Mouse (Mus musculus): ENCODE data around the gene Fermt3. TPM values are rescaled to one million over a fixed set of nuclear protein-coding genes. Genes with fewer than 3 reads are reported as not detected.

Gene Fermt3
- polyA plus RNA-seq, 1 experiment from 2014 or later: 8.0 TPM

DNA sequence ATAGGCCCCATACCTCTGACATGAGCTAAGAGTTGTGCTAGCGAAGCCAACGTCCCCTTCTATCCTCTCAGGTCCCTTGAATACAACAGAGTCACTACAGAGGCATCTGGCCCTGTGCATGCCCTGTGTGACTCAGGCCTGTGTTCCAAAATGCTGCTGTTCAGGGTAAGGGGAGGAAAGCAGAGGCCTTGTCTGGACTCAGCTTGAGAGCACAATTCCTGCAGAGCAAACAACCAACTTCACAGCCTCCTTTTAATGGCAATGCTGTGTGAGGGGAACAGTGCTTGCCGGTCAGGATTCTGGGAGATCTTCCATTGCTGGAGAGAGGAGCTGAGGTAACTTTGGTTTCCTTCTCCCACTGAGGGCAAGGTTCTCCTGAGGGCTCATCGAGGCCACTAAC, 25.0 kb upstream of the Fermt3 start:
- ATAC-seq (replicated peaks; ENCODE audit: low FRiP score) (no peak), DNase-seq (ENCODE audit: low spot score) (no peak)
- no peaks in the 10 kb centered on the region for H3K27me3 ChIP-seq (ENCODE audit: control insufficient read depth, insufficient read depth, low read length)
- no peak overlapping the region for H3K27ac ChIP-seq (ENCODE audit: low read depth, low read length)
- H3K9ac ChIP-seq (ENCODE audit: low read length): no peak overlapping the region
- no peaks in the 10 kb centered on the region for H3K4me1 ChIP-seq (replicated peaks; ENCODE audit: control insufficient read depth, insufficient read depth, low read length)
- WGBS: 77% methylated on average over 4 of the region's 4 CpGs
- no peaks in the 10 kb centered on the region for H3K36me3 ChIP-seq (ENCODE audit: control insufficient read depth, insufficient read depth, low read length)
- H3K4me2 ChIP-seq (ENCODE audit: low read depth, low read length, severe bottlenecking): no peak overlapping the region
- H3K4me3 ChIP-seq (ENCODE audit: low read depth, low read length): no peak overlapping the region
- no peaks in the 10 kb centered on the region for H3K9me3 ChIP-seq (ENCODE audit: control insufficient read depth, low read length)

DNA sequence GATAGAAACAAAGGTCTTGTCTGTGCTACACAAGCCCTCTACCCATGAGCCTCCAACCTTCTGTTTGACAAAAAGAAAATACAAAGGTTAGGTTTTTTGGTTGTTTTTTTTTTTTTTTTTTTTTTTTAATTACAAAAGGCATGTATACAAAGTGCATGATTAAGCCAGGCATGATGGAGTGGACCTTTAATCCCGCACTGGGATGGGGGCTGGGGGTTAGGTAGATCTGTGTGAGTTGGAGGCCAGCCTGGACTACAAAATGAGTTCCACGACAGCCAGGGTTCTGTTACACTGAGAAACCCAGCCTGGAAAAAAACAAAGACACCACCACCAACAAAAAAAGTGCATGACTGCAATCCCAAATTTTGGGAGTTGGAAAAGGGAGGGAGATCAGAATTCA, 21.9 kb upstream of the Fermt3 start:
- Histone ChIP-seq H3K9me3 (ENCODE audit: control insufficient read depth, low read length) (no peaks in the 10 kb centered on the region), H3K4me1 (replicated peaks; ENCODE audit: control insufficient read depth, insufficient read depth, low read length) (peaks cover 4% of the 10 kb centered on the region), H3K9ac (ENCODE audit: low read length) (no peak overlapping the region; the same call in 1 of the 2 replicates), H3K36me3 (ENCODE audit: control insufficient read depth, insufficient read depth, low read length) (no peaks in the 10 kb centered on the region), H3K27me3 (ENCODE audit: control insufficient read depth, insufficient read depth, low read length) (no peaks in the 10 kb centered on the region), H3K27ac (ENCODE audit: low read depth, low read length) (no peak overlapping the region), H3K4me2 (ENCODE audit: low read depth, low read length, severe bottlenecking) (no peak overlapping the region), H3K4me3 (ENCODE audit: low read depth, low read length) (no peak overlapping the region)
- WGBS: 86% methylated on average over 2 of the region's 2 CpGs
- DNase-seq (ENCODE audit: low spot score): no peak
- ATAC-seq (replicated peaks; ENCODE audit: low FRiP score): no peak

DNA sequence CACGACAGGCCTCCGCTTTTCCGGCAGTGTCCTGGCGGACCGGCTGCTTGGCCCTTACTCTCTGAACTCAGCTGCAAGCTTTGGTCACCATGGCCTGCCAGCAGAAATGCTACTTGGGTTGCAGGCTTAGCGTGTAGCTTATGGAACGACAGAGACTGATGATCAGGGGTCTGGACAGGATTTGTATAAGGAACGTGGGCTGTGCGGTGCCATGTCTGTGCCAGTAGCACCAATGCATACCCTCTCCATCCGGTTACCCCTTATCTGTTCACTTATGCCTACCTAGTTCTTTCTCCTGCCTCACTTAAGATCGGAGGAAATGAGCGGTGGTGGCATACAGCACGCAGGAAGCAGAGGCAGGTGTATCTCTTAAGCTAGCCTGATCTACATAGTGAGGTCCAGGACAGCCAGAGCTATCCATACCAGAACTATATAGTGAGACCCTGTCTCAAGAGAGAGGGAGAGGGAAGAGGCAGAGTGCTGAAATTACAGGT, 21.4 kb upstream of the Fermt3 start:
- Histone ChIP-seq H3K27ac (ENCODE audit: low read depth, low read length) (peak overlapping the region; percentile 78), H3K9me3 (ENCODE audit: control insufficient read depth, low read length) (no peaks in the 10 kb centered on the region), H3K4me1 (replicated peaks; ENCODE audit: control insufficient read depth, insufficient read depth, low read length) (peaks cover 4% of the 10 kb centered on the region), H3K4me3 (ENCODE audit: low read depth, low read length) (peak overlapping the region; percentile 36), H3K36me3 (ENCODE audit: control insufficient read depth, insufficient read depth, low read length) (no peaks in the 10 kb centered on the region; the same call in 1 of the 2 replicates), H3K27me3 (ENCODE audit: control insufficient read depth, insufficient read depth, low read length) (no peaks in the 10 kb centered on the region), H3K4me2 (ENCODE audit: low read depth, low read length, severe bottlenecking) (peak overlapping the region; percentile 58), H3K9ac (ENCODE audit: low read length) (peak overlapping the region; percentile 68)
- ATAC-seq (replicated peaks; ENCODE audit: low FRiP score): no peak
- DNase-seq (ENCODE audit: low spot score): no peak
- WGBS: 30% methylated on average over 13 of the region's 13 CpGs

DNA sequence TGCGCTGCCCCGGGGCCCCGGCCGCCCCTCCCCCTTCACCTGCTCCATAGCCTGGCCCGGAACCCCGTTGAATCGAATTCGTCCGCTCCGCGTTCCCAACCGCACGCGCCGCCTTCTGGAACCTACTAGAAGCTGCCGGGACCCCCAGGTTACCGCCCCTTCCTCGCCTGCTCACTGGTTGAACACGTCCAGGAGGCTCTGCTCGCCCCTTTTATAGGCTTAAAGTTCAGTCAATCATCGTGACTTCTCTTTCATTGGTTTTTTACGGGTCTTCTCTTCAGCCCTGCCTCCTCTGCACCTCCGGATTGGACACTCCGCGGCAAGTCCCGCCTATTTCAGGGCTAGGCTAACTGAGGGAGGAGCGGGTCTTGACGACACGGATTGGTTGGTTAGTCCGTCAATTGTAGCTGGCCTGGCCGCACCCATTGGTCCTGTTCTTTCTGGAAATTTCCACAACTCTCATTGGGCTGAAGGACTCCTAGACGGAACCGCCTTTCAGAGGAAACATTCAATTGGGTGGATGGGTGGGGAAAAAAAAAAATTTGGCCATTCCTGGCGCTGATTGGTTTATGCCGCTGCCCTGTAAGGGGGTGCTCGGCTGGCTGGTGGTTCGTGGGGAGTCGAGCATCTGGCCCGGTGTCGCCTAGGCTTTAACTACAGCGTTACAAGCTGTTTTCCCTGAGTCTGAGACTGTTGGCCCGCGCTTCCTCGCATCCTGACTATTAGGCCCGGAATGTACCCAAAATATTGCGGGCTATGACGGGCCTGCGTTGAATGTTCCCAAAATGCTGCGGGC, 20.8 kb upstream of the Fermt3 start, which contains the start of gene Stip1:
TSS of gene Stip1 (minus strand) at position 127 of the 796 bp plus-strand sequence.
- no peaks in the 10 kb centered on the region for H3K27me3 ChIP-seq (ENCODE audit: control insufficient read depth, insufficient read depth, low read length)
- WGBS: under 1% methylated on average over 49 of the region's 49 CpGs
- ATAC-seq (replicated peaks; ENCODE audit: low FRiP score): peak; percentile 99

DNA sequence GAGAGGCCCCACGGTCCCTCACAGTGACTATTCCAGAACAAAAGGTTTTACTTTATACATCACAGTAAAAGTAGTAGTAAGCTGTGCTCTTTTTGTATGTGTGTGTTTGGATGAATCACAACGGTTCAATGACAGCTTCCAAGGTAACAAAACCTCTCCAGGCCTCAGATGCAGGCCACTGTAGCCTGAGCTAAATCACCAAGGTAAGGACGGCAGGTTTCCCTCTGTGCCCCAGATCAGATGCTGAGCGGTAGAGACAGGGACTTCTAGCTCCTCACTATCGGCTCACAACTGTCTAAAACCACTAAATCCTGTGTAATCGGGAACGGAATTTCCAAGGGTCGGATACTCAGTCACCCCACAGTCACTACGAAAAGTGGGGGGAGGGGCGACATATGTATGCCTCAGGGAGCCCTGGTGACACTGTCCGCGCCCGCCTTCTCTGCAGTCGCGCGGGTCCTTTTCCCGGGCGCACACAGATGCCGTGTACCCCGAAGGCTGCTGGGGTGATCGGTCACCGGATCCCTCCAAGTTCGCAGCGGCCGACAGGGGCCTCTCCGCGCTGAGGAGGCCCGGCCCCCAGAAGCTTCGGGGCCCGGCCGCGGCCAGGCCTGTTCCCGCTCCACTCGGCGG, 19.9 kb upstream of the Fermt3 start:
- DNase-seq (ENCODE audit: low spot score) (peak; percentile 84), ATAC-seq (replicated peaks; ENCODE audit: low FRiP score) (peak; percentile 17; the same call in 1 of the 2 replicates)
- 1% methylated on average over 35 of the region's 35 CpGs for WGBS
- H3K27me3 ChIP-seq (ENCODE audit: control insufficient read depth, insufficient read depth, low read length): no peaks in the 10 kb centered on the region
- no peaks in the 10 kb centered on the region for H3K9me3 ChIP-seq (ENCODE audit: control insufficient read depth, low read length)
- H3K4me1 ChIP-seq (replicated peaks; ENCODE audit: control insufficient read depth, insufficient read depth, low read length): peaks cover 4% of the 10 kb centered on the region
- peak overlapping the region; percentile 87 for H3K4me2 ChIP-seq (ENCODE audit: low read depth, low read length, severe bottlenecking)
- H3K27ac ChIP-seq (ENCODE audit: low read depth, low read length): peak overlapping the region; percentile 82
- H3K36me3 ChIP-seq (ENCODE audit: control insufficient read depth, insufficient read depth, low read length): peaks cover 9% of the 10 kb centered on the region
- peak overlapping the region; percentile 96 for H3K9ac ChIP-seq (ENCODE audit: low read length)
- H3K4me3 ChIP-seq (ENCODE audit: low read depth, low read length): peak overlapping the region; percentile 89

More for the DNA sequence above, 20.8 kb upstream of the Fermt3 start, which contains the start of gene Stip1:
- Histone ChIP-seq H3K4me1 (replicated peaks; ENCODE audit: control insufficient read depth, insufficient read depth, low read length) (peaks cover 4% of the 10 kb centered on the region), H3K9me3 (ENCODE audit: control insufficient read depth, low read length) (no peaks in the 10 kb centered on the region), H3K4me3 (ENCODE audit: low read depth, low read length) (peak within 1 kb of the TSS; percentile 89), H3K27ac (ENCODE audit: low read depth, low read length) (peak within 1 kb of the TSS; percentile 82), H3K9ac (ENCODE audit: low read length) (peak within 1 kb of the TSS; percentile 96), H3K36me3 (ENCODE audit: control insufficient read depth, insufficient read depth, low read length) (peaks cover 5% of the 10 kb centered on the region), H3K4me2 (ENCODE audit: low read depth, low read length, severe bottlenecking) (peak within 1 kb of the TSS; percentile 87)
- peak; percentile 97 for DNase-seq (ENCODE audit: low spot score)

DNA sequence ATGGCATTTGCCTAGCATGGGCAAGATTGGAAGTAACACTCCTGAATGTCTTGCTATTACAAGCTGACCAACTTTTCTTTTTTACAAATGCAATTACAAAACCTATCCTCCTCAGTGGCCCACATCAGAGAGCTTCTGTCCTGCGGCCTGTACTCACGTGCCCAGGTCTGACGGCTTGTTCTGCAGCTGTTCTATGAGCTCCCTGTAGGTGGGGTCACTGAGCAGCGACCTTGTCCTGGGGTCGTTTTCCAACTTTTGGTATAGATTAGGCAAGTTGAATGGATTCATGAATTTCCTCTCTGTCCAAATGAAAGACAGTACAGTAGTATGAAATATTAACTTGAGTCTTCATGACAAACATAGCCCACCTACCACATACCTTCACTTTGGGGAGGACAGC, 14.7 kb upstream of the Fermt3 start:
- Histone ChIP-seq H3K36me3 (ENCODE audit: control insufficient read depth, insufficient read depth, low read length) (peaks cover 39% of the 10 kb centered on the region), H3K9ac (ENCODE audit: low read length) (no peak overlapping the region), H3K4me2 (ENCODE audit: low read depth, low read length, severe bottlenecking) (no peak overlapping the region), H3K9me3 (ENCODE audit: control insufficient read depth, low read length) (no peaks in the 10 kb centered on the region), H3K27ac (ENCODE audit: low read depth, low read length) (no peak overlapping the region), H3K4me1 (replicated peaks; ENCODE audit: control insufficient read depth, insufficient read depth, low read length) (peaks cover 4% of the 10 kb centered on the region), H3K27me3 (ENCODE audit: control insufficient read depth, insufficient read depth, low read length) (no peaks in the 10 kb centered on the region), H3K4me3 (ENCODE audit: low read depth, low read length) (no peak overlapping the region)
- no peak for ATAC-seq (replicated peaks; ENCODE audit: low FRiP score)
- no peak for DNase-seq (ENCODE audit: low spot score)
- 91% methylated on average over 5 of the region's 5 CpGs for WGBS

DNA sequence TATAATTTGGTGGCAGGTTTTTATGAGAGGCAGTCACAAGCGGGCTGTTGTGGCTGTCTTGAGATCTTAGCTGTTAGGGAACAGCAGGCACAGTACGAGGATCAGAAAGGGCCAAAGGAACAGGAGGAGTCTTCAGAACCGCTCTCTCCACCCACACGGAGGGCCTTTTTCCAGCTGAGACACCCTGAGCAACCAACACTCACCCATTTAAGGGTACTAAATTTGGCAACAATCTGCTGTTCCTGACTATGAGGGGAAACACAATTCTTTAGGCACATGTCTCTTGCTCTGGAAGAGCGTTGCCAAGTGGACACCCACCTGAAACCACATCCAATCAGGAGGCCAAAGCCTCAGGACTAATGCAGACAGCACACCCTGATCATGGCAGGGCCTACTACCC, 10.3 kb upstream of the Fermt3 start:
- H3K36me3 ChIP-seq (ENCODE audit: control insufficient read depth, insufficient read depth, low read length): peaks cover 52% of the 10 kb centered on the region
- DNase-seq (ENCODE audit: low spot score): no peak
- 96% methylated on average over 5 of the region's 5 CpGs for WGBS

DNA sequence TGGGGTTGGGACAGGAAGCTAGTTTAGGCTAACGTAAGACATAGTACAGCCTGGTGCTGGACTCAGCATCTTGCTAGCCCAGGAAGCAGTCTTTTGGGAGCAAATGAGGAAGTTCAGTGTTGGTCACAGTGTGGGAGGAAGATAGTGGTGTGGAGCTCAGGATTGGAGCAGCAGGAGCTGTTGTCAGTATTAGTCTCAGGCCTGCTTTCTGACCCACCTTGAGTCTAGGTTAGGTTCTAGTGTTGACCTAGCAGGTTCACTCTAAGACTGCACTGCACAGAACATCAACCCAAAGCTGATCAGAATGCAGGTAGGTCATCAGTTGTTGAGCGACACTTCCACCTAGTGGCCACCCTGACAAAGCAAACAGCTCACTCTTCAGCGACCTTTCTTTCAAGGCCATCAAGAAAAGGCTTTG, 964 bp upstream of the Fermt3 start:
- Histone ChIP-seq H3K9ac (ENCODE audit: low read length) (no peak overlapping the region), H3K4me3 (ENCODE audit: low read depth, low read length) (no peak overlapping the region), H3K4me2 (ENCODE audit: low read depth, low read length, severe bottlenecking) (no peak overlapping the region), H3K27ac (ENCODE audit: low read depth, low read length) (no peak overlapping the region), H3K36me3 (ENCODE audit: control insufficient read depth, insufficient read depth, low read length) (peaks cover 19% of the 10 kb centered on the region), H3K9me3 (ENCODE audit: control insufficient read depth, low read length) (no peaks in the 10 kb centered on the region), H3K4me1 (replicated peaks; ENCODE audit: control insufficient read depth, insufficient read depth, low read length) (no peaks in the 10 kb centered on the region), H3K27me3 (ENCODE audit: control insufficient read depth, insufficient read depth, low read length) (no peaks in the 10 kb centered on the region)
- peak; percentile 55; the same call in 1 of the 2 replicates for ATAC-seq (replicated peaks; ENCODE audit: low FRiP score)
- DNase-seq (ENCODE audit: low spot score): no peak
- 53% methylated on average over 3 of the region's 3 CpGs for WGBS

More for the DNA sequence above, 10.3 kb upstream of the Fermt3 start:
- ATAC-seq (replicated peaks; ENCODE audit: low FRiP score): no peak
- no peak overlapping the region for H3K4me2 ChIP-seq (ENCODE audit: low read depth, low read length, severe bottlenecking)
- no peak overlapping the region for H3K9ac ChIP-seq (ENCODE audit: low read length)
- no peaks in the 10 kb centered on the region for H3K9me3 ChIP-seq (ENCODE audit: control insufficient read depth, low read length)
- no peaks in the 10 kb centered on the region for H3K4me1 ChIP-seq (replicated peaks; ENCODE audit: control insufficient read depth, insufficient read depth, low read length)
- H3K4me3 ChIP-seq (ENCODE audit: low read depth, low read length): no peak overlapping the region
- H3K27ac ChIP-seq (ENCODE audit: low read depth, low read length): no peak overlapping the region
- H3K27me3 ChIP-seq (ENCODE audit: control insufficient read depth, insufficient read depth, low read length): no peaks in the 10 kb centered on the region

All from forebrain, embryonic 11.5 days (tissue).